Mouse (Mus musculus) ES-E14 (cell line): Measurements from ENCODE around the gene Selenbp1.

Source experiments
- CHD2 ChIP-seq: IDR thresholded peaks from 2 replicates; pipeline ENCODE4 v1.6.1; 2014; ENCODE audit warnings: mild to moderate bottlenecking, low read depth, low read length, inconsistent platforms
- MAFK ChIP-seq: IDR thresholded peaks from 2 replicates; pipeline ENCODE4 v1.6.1; 2014; ENCODE audit warnings: mild to moderate bottlenecking, low read depth, low read length, inconsistent platforms; ENCODE audit not compliant: insufficient read depth

GRCm38 (mm10) chr3:94987578-94987977, 54.7 kb downstream of the Selenbp1 start:
- no peak for TF ChIP-seq CHD2
- no peak for TF ChIP-seq MAFK
